Mouse (Mus musculus) kidney, adult 2 months (tissue): ENCODE measurements around the gene Arrb1.

Source experiments
- CTCF ChIP-seq: fragments of 200-500 bp; conservative IDR thresholded peaks from 2 replicates; pipeline ENCODE4 v1.5.1; 2011; ENCODE audit warnings: low read depth, mild to moderate bottlenecking, control low read depth, low read length, moderate library complexity, mixed read lengths; ENCODE audit not compliant: insufficient read depth, insufficient read length
- POLR2A ChIP-seq: fragments of 200-500 bp; IDR thresholded peaks from one replicate; pipeline ENCODE4 v1.6.1; 2011; ENCODE audit warnings: low read depth, low read length, control low read depth

DNA sequence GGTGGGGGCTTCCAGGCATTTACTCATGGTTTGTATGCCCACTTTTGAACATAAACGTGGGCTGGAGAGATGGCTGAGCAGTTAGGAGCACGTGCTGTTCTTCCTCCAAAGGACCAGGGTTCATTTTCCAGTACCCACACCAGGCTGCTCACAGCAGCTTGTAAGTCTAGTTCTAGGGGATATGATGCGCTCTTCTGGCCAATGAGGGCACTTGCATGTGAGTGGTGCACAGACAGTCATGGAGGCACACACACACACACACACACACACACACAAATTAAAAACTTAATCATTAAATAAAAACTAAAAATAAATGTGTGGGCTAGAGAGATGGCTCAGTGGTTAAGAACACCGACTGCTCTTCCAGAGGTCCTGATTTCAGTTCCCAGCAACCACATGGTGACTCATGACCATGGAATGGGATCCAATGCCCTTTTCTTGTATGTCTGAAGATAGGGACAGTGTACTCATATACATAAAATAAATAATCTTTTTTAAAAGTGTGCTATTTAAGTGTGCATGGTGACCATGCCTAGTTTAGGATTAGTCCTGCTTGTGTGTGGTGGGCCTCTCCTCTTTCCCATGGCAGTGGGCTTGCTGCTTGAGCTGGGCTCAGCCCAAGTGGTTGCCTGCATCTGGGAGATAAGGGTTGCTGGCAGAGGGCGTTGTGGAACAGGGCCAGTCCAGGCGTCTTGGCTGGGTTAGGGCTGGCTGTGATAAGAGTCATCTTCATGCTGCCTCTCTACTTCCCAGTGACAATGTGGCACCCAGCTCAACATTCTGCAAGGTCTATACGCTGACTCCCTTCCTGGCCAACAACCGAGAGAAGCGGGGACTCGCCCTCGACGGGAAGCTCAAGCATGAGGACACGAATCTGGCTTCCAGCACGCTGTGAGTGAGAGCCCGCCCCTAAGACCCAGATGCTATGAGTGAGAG, 58.9 kb downstream of the Arrb1 start:
- TF ChIP-seq CTCF (no peak), POLR2A (no peak)
